Comparison of ENCODE assay signal across 10 mouse cellular contexts in genomic region chr11:49927169-49927568, GRCm38 (mm10). TPM values are rescaled to one million over a fixed set of nuclear protein-coding genes. Genes with fewer than 3 reads are reported as not detected.
A peak's percentile ranks its signal among the peaks of the same experiment; 100 is the strongest.
DNase-seq lines count a peak whose midpoint lies in the region; ATAC-seq and TF ChIP-seq lines count a peak whose summit lies in the region.
"Had no signal": no experiment of that assay in that cellular context is flagged by ENCODE, and none has a peak within 500 bp of the region (broad histone marks: within the 10 kb centered on the region; RNA-seq: fewer than 3 reads in every experiment).

No protein-coding gene starts in this region.

- WGBS in embryonic facial prominence, embryonic 10.5 days, result 32% methylated on average over 4 of the region's 4 CpGs
- WGBS in hindbrain, embryonic 14.5 days, result 22% methylated on average over 4 of the region's 4 CpGs
- WGBS in heart, adult 2 months, result 49% methylated on average over 4 of the region's 4 CpGs
- 41% methylated on average over 4 of the region's 4 CpGs for WGBS in liver, embryonic 12.5 days (ENCODE audit: insufficient replicate concordance)
- WGBS in liver, postnatal 0 days (ENCODE audit: insufficient replicate concordance), result 52% methylated on average over 4 of the region's 4 CpGs

- peak overlapping the region; percentile 13; the same call in 1 of the 2 replicates for H3K9ac ChIP-seq in hindbrain, embryonic 14.5 days
- H3K9ac ChIP-seq in heart, adult 2 months (ENCODE audit: low read depth, low read length), result no peak overlapping the region
- no peak overlapping the region for H3K9ac ChIP-seq in liver, embryonic 12.5 days
- no peak overlapping the region for H3K9ac ChIP-seq in liver, postnatal 0 days (replicated peaks)

- ATAC-seq in hindbrain, embryonic 14.5 days (ENCODE audit: low FRiP score), result peak; percentile 70
- ATAC-seq in liver, embryonic 12.5 days, result no peak
- ATAC-seq in liver, postnatal 0 days, result no peak

- H3K4me3 ChIP-seq in embryonic facial prominence, embryonic 10.5 days, result no peak overlapping the region
- no peak overlapping the region for H3K4me3 ChIP-seq in hindbrain, embryonic 14.5 days (replicated peaks; ENCODE audit: low read length)
- H3K4me3 ChIP-seq in heart, adult 2 months, result no peak overlapping the region
- no peak overlapping the region for H3K4me3 ChIP-seq in liver, embryonic 12.5 days
- no peak overlapping the region for H3K4me3 ChIP-seq in liver, postnatal 0 days (ENCODE audit: low read depth, low read length)

- no peak for TF ChIP-seq POLR2A in heart, adult 2 months (IDR thresholded peaks at IDR 0.05; ENCODE audit: insufficient read depth, low read depth, low read length)

- H3K9me3 ChIP-seq in embryonic facial prominence, embryonic 10.5 days, result no peaks in the 10 kb centered on the region
- no peaks in the 10 kb centered on the region for H3K9me3 ChIP-seq in hindbrain, embryonic 14.5 days (ENCODE audit: control insufficient read depth, low read length)
- H3K9me3 ChIP-seq in liver, embryonic 12.5 days (replicated peaks), result no peaks in the 10 kb centered on the region
- H3K9me3 ChIP-seq in liver, postnatal 0 days (ENCODE audit: low read length), result no peaks in the 10 kb centered on the region

- no peaks in the 10 kb centered on the region for H3K79me2 ChIP-seq in heart, adult 2 months (replicated peaks; ENCODE audit: control insufficient read depth, insufficient read depth, low read length)

- no peak for TF ChIP-seq EP300 in heart, adult 2 months (IDR thresholded peaks at IDR 0.05; ENCODE audit: insufficient read depth, low read depth, low read length)
- no peak for TF ChIP-seq EP300 in liver, postnatal 0 days (IDR thresholded peaks at IDR 0.05; ENCODE audit: low read depth)

- DNase-seq in kidney, postnatal 10 days, result peak; percentile 13
- no peak for DNase-seq in kidney, adult 18-20 months
- DNase-seq in embryonic facial prominence, embryonic 10.5 days (ENCODE audit: low spot score), result peak; percentile 61
- peak; percentile 48 for DNase-seq in hindbrain, embryonic 14.5 days (ENCODE audit: low spot score)
- peak; percentile 44 for DNase-seq in retina, embryonic 14.5 days (ENCODE audit: low spot score)
- no peak for DNase-seq in heart, adult 2 months
- DNase-seq in liver, postnatal 0 days, result no peak
- DNase-seq: adrenal gland, postnatal 25 days had no signal

- no peak for TF ChIP-seq CTCF in heart, adult 2 months (IDR thresholded peaks at IDR 0.05)
- TF ChIP-seq CTCF in liver, postnatal 0 days (IDR thresholded peaks at IDR 0.05; ENCODE audit: low read depth), result no peak

- intact Hi-C loops in heart, adult 2 months (cut with DNase I), result no loop called here

- H3K4me2 ChIP-seq in hindbrain, embryonic 14.5 days (replicated peaks), result peak overlapping the region; percentile 24
- H3K4me2 ChIP-seq in liver, embryonic 12.5 days, result no peak overlapping the region
- H3K4me2 ChIP-seq in liver, postnatal 0 days (ENCODE audit: low read depth, low read length), result no peak overlapping the region

- no peaks in the 10 kb centered on the region for H3K36me3 ChIP-seq in embryonic facial prominence, embryonic 10.5 days (replicated peaks)
- H3K36me3 ChIP-seq in hindbrain, embryonic 14.5 days (replicated peaks; ENCODE audit: control insufficient read depth, insufficient read depth), result no peaks in the 10 kb centered on the region
- H3K36me3 ChIP-seq in heart, adult 2 months (ENCODE audit: control insufficient read depth, insufficient read depth, low read length), result no peaks in the 10 kb centered on the region
- H3K36me3 ChIP-seq in liver, embryonic 12.5 days, result no peaks in the 10 kb centered on the region
- H3K36me3 ChIP-seq in liver, postnatal 0 days (replicated peaks; ENCODE audit: insufficient read depth, low read length), result no peaks in the 10 kb centered on the region

- H3K4me1 ChIP-seq in embryonic facial prominence, embryonic 10.5 days, result peaks cover 32% of the 10 kb centered on the region
- peaks cover 28% of the 10 kb centered on the region for H3K4me1 ChIP-seq in hindbrain, embryonic 14.5 days (replicated peaks; ENCODE audit: control insufficient read depth, insufficient read depth, low read length)
- no peaks in the 10 kb centered on the region for H3K4me1 ChIP-seq in heart, adult 2 months (ENCODE audit: control insufficient read depth, insufficient read depth, low read length)
- H3K4me1 ChIP-seq in liver, embryonic 12.5 days, result 0 out of 2 replicates have a peak, but pooled peaks cover 9% of the 10 kb centered on the region
- no peaks in the 10 kb centered on the region for H3K4me1 ChIP-seq in liver, postnatal 0 days (ENCODE audit: insufficient read depth)

- peaks cover 7% of the 10 kb centered on the region; the same call in 1 of the 2 replicates for H3K27me3 ChIP-seq in embryonic facial prominence, embryonic 10.5 days (replicated peaks; ENCODE audit: low read depth, poor library complexity, severe bottlenecking)
- H3K27me3 ChIP-seq in hindbrain, embryonic 14.5 days (ENCODE audit: control insufficient read depth, insufficient read depth, low read length), result no peaks in the 10 kb centered on the region
- H3K27me3 ChIP-seq in heart, adult 2 months (ENCODE audit: control insufficient read depth, insufficient read depth, low read length), result no peaks in the 10 kb centered on the region
- peaks cover 32% of the 10 kb centered on the region for H3K27me3 ChIP-seq in liver, embryonic 12.5 days (replicated peaks)
- 0 out of 2 replicates have a peak, but pooled peaks cover 2% of the 10 kb centered on the region for H3K27me3 ChIP-seq in liver, postnatal 0 days (ENCODE audit: insufficient read depth, low read length)

- 0 out of 2 replicates have a peak overlapping the region, but pooled peaks have one; percentile 3 for H3K27ac ChIP-seq in embryonic facial prominence, embryonic 10.5 days (replicated peaks)
- H3K27ac ChIP-seq in hindbrain, embryonic 14.5 days, result peak overlapping the region; percentile 62
- H3K27ac ChIP-seq in heart, adult 2 months, result no peak overlapping the region
- H3K27ac ChIP-seq in liver, embryonic 12.5 days, result no peak overlapping the region
- no peak overlapping the region for H3K27ac ChIP-seq in liver, postnatal 0 days (ENCODE audit: low read depth)

RNA-seq across cellular contexts. Expression of gene Rasgef1c, which starts 25.5 kb away (rescaled TPM):
- 0.19 and 0.87 TPM in 2 replicates for polyA plus RNA-seq in embryonic facial prominence, embryonic 10.5 days (2016; fragmentation: Nextera tagmentation; extraction: Ambion mirVana)
- polyA plus RNA-seq in hindbrain, embryonic 14.5 days (2014; fragmentation: Nextera tagmentation; extraction: Ambion mirVana), result 31.7 and 35.3 TPM in 2 replicates
- under 1 TPM; 0.42 to 0.57 TPM for total RNA-seq in heart, adult 2 months (2021)
- polyA plus RNA-seq in heart, adult 2 months (2012; rRNA removed), result 0.53 and 0.67 TPM in 2 replicates
- polyA plus RNA-seq in liver, embryonic 12.5 days (2016; fragmentation: Nextera tagmentation; extraction: Ambion mirVana), result not detected in 2 replicates
- not detected in 2 replicates for polyA plus RNA-seq in liver, postnatal 0 days (2015; fragmentation: Nextera tagmentation; extraction: Ambion mirVana)
- polyA plus RNA-seq: heart, embryonic 14.5 days had no signal

Comparison
In these comparisons a context has a peak if more than half of its experiments do, and no peak if none do; other contexts are left out.
1. DNase-seq: peak in kidney, postnatal 10 days (single experiment), embryonic facial prominence, embryonic 10.5 days (single experiment), hindbrain, embryonic 14.5 days (single experiment) and retina, embryonic 14.5 days (single experiment); none in kidney, adult 18-20 months (single experiment), heart, adult 2 months (0 of 2) and liver, postnatal 0 days (single experiment).
2. H3K27ac ChIP-seq: peak in embryonic facial prominence, embryonic 10.5 days (single experiment) and hindbrain, embryonic 14.5 days (single experiment); none in heart, adult 2 months (single experiment), liver, embryonic 12.5 days (single experiment) and liver, postnatal 0 days (single experiment).
3. RNA of gene Rasgef1c, which starts 25.5 kb away (polyA plus RNA-seq): 31.7 to 35.3 TPM in hindbrain, embryonic 14.5 days; 0.53 to 0.67 TPM in heart, adult 2 months, 0.19 to 0.87 TPM in embryonic facial prominence, embryonic 10.5 days, not detected in liver, postnatal 0 days and not detected in liver, embryonic 12.5 days; every median in the first group is over 10 times any median in the second.